Mouse (Mus musculus) kidney, embryonic 14.5 days (tissue): ENCODE results near the gene Ghr. TPM values are rescaled to one million over a fixed set of nuclear protein-coding genes. Genes with fewer than 3 reads are reported as not detected.

Experiments used
- ATAC-seq: fragments of 200-750 bp; cut with Nextera tagmentation; 2 replicates; pipeline ENCODE4 v1.8.0; 2017; ENCODE audit warnings: moderate number of reproducible peaks, mild to moderate bottlenecking, moderate TSS enrichment, moderate library complexity; ENCODE audit not compliant: low FRiP score, low TSS enrichment
- H3K27ac ChIP-seq: fragments of 300-500 bp; sonication (generic); 2 replicates; pipeline ENCODE4 v1.5.1; 2014; ENCODE audit warnings: low read depth, mild to moderate bottlenecking, low read length, moderate library complexity, mixed read lengths
- H3K27me3 ChIP-seq: fragments of 300-500 bp; sonication (generic); 2 replicates; pipeline ENCODE4 v1.6.1; 2014; ENCODE audit warnings: mild to moderate bottlenecking, low read length; ENCODE audit not compliant: control insufficient read depth, insufficient read depth
- H3K36me3 ChIP-seq: fragments of 300-500 bp; sonication (generic); 2 replicates; pipeline ENCODE4 v1.6.1; 2014; ENCODE audit warnings: low read length, mixed read lengths; ENCODE audit not compliant: control insufficient read depth, insufficient read depth
- H3K4me1 ChIP-seq: fragments of 300-500 bp; sonication (generic); 2 replicates; pipeline ENCODE4 v1.6.1; 2014; ENCODE audit warnings: low read length, mixed read lengths; ENCODE audit not compliant: control insufficient read depth, insufficient read depth
- H3K4me2 ChIP-seq: fragments of 300-500 bp; sonication (generic); replicated peaks from 2 replicates; pipeline ENCODE4 v1.6.1; 2014; ENCODE audit warnings: low read depth, mild to moderate bottlenecking, low read length
- H3K4me3 ChIP-seq: fragments of 300-500 bp; sonication (generic); 2 replicates; pipeline ENCODE4 v1.5.1; 2014; ENCODE audit warnings: mild to moderate bottlenecking, low read length
- H3K9ac ChIP-seq: fragments of 300-500 bp; sonication (generic); 2 replicates; pipeline ENCODE4 v1.6.1; 2014; ENCODE audit warnings: low read depth, mild to moderate bottlenecking, low read length, moderate library complexity
- H3K9me3 ChIP-seq: fragments of 300-500 bp; sonication (generic); 2 replicates; pipeline ENCODE4 v1.6.1; 2016; ENCODE audit warnings: low read length; ENCODE audit not compliant: control insufficient read depth
- WGBS: fragments of 180-500 bp; shearing (Covaris S2); extraction: QIAGEN DNeasy Blood & Tissue Kit; methylation state at CpG from one replicate; pipeline ENCODE4 v1.1.7; 2014; 5-methylcytosine and 5-hydroxymethylcytosine counted together
- polyA plus RNA-seq: library from polyadenylated mRNA; unstranded; fragments of >200 nt; fragmentation: Nextera tagmentation; extraction: Ambion mirVana; gene quantifications from 2 replicates; pipeline ENCODE4 v1.2.1, GENCODE M21; 2014

Gene Ghr
- polyA plus RNA-seq, 1 experiment from 2014 or later = 81.9 TPM

DNA sequence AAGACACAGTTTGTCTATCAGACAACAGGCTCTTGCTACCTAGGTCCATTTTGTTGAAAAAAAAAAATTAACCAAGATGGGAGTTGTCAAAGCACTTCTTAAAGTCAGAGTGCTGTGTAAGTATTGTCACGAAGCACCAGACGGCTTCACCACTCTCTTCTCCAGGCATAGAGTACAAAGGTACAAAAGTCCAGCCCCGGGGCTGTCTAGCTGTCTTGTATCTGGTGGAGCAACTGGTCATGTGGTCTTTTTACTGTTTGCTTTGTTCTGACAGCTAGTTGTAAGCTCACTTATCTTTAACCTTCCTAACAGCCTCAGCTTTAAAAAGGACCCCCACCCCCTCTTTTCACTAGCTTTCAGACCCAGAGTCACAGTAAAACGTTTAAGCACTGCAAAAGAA lies 1.1 kb upstream of the Ghr start:
- no peak for ATAC-seq
- Histone ChIP-seq H3K4me1 (0 out of 2 replicates have a peak, but pooled peaks cover 6% of the 10 kb centered on the region), H3K9me3 (no peaks in the 10 kb centered on the region), H3K27ac (no peak overlapping the region), H3K4me2 (no peak overlapping the region), H3K4me3 (no peak overlapping the region), H3K9ac (no peak overlapping the region), H3K36me3 (no peaks in the 10 kb centered on the region), H3K27me3 (no peaks in the 10 kb centered on the region)
- WGBS = 50% methylated on average over 4 of the region's 4 CpGs

DNA sequence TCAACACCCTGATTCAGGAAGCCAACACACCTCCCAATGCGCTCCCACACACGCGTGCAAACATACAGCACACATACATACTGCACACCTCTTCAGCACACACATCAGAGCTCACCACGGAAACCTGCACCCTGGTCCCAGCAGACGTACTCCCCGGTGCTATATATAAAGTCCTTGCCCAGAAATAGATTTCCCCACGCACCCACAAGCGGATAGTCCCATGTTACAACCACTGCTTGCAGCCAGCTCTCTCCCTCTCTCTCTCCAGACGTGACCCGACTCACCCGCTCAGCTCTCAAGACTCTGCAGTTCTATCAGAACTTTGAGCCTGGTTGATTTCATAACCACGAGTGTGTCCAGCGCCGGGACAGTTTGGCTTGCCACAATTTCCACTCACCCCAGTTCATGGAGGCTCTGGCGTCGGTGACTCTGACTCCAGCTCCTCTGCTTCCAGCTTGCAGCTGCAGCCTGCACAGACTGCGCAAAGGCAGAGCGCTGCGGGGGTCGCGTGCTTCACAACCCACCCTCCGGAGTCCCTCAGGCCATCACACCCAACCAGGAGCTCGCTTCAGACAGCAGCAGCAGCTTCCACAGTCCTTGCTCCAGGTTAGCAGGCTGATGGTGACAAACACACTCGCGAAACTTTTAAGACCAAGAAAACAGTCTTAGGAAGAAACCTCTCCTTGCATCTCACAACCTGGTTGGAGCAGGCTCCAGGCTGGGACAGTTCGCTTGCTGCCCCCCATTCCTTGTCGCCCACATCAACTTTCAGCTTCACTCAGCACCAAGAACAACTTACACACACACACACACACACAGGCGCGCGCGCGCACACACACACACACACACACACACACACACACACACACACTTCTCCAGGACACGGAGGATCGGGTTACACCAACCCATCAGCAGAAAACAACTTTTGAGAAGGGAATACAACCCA lies 1.2 kb downstream of the Ghr start:
- peak; percentile 77 for ATAC-seq
- peak overlapping the region; percentile 57 for H3K9ac ChIP-seq
- peak overlapping the region; percentile 56 for H3K4me3 ChIP-seq
- no peaks in the 10 kb centered on the region for H3K27me3 ChIP-seq
- H3K4me1 ChIP-seq = peaks cover 10% of the 10 kb centered on the region; the same call in 1 of the 2 replicates
- H3K36me3 ChIP-seq = no peaks in the 10 kb centered on the region
- H3K9me3 ChIP-seq = no peaks in the 10 kb centered on the region
- peak overlapping the region; percentile 65 for H3K4me2 ChIP-seq
- 3% methylated on average over 34 of the region's 34 CpGs for WGBS
- peak overlapping the region; percentile 84 for H3K27ac ChIP-seq

DNA sequence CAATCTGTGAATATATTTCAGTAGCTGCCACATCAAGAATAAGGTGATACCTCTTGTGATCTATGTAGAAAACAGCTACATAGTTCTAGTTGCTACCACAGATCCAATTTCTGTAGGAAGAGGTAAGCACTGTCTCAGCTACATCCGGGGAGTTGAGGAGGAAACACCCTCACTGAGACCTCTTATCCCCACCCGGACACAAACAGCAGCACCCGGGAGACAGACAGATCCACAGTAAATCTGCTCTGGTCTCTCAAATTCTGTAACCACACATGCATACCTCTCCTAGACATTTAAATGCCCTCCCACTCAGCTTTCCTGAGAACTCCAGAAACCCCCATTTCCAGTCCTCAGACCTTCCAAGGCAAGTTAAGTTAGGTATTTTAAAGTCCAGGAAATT lies 2.0 kb downstream of the Ghr start:
- Histone ChIP-seq H3K9me3 (no peaks in the 10 kb centered on the region), H3K36me3 (no peaks in the 10 kb centered on the region), H3K9ac (peak overlapping the region; percentile 57; the same call in 1 of the 2 replicates), H3K27me3 (no peaks in the 10 kb centered on the region), H3K4me3 (peak overlapping the region; percentile 56), H3K4me2 (peak overlapping the region; percentile 65), H3K4me1 (peaks cover 10% of the 10 kb centered on the region; the same call in 1 of the 2 replicates), H3K27ac (peak overlapping the region; percentile 84; the same call in 1 of the 2 replicates)
- WGBS = 15% methylated on average over 3 of the region's 3 CpGs
- ATAC-seq = no peak; the same call in 1 of the 2 replicates

DNA sequence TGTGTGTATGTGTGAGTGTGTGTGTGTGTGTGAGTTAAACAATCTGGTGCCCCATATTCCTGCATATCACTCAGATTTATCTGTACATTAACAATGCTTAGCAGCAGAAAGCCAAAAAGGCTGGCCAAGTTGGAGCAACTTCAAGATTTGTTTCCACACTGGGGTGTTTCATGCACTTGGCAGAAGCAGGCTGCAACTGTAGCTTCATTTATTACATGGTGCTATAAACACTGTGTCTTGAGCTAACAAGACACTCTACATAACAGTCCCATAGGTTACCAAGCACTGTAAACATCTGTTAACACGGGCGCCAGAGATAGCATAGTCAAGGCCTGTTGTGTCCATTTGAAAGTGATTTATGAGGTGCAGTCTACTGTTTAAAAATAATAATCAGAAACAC lies 3.1 kb downstream of the Ghr start:
- H3K4me1 ChIP-seq = peaks cover 10% of the 10 kb centered on the region; the same call in 1 of the 2 replicates
- H3K27ac ChIP-seq = no peak overlapping the region
- peak overlapping the region; percentile 18; the same call in 1 of the 2 replicates for H3K4me3 ChIP-seq
- no peak overlapping the region for H3K9ac ChIP-seq
- no peak for ATAC-seq
- 35% methylated on average over 2 of the region's 2 CpGs for WGBS
- no peaks in the 10 kb centered on the region for H3K9me3 ChIP-seq
- no peaks in the 10 kb centered on the region for H3K27me3 ChIP-seq
- peak overlapping the region; percentile 33; the same call in 1 of the 2 replicates for H3K4me2 ChIP-seq
- no peaks in the 10 kb centered on the region for H3K36me3 ChIP-seq

DNA sequence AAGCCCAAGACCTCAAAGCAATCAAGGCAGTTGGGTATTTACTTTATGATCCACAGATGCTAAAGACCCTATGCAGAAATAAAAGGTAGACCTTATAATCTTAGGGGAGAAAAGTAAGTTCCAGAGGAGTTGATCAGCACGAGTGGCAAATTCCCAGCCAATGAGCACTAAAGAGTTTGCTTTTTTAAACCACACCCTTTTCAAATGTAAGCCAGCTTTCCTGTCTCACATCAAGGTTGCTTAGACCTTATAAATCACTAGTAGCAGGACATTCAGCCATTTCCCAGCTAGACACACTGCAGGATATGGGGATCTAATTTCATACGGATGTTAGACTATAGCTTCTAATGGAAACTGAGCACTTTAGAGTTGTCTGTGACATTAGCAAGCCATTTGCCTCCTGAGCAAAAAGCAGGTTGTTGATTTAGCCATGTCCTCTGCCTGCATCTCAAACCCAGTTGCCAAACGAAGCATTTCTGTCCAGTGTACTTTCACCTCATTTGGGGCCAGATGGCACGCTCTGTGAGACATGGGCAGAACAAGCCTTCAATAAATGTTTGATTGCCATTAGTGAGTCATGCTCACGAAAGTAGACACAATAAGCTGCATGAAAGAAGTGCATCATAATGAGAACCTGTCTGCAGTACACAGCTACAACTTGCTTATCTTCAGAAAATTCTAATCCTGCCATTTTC lies 4.9 kb downstream of the Ghr start:
- H3K27ac ChIP-seq = no peak overlapping the region
- no peak for ATAC-seq
- H3K4me1 ChIP-seq = peaks cover 10% of the 10 kb centered on the region; the same call in 1 of the 2 replicates
- 50% methylated on average over 5 of the region's 5 CpGs for WGBS
- H3K4me3 ChIP-seq = no peak overlapping the region
- H3K36me3 ChIP-seq = no peaks in the 10 kb centered on the region
- H3K27me3 ChIP-seq = no peaks in the 10 kb centered on the region
- H3K4me2 ChIP-seq = no peak overlapping the region
- H3K9me3 ChIP-seq = no peaks in the 10 kb centered on the region
- no peak overlapping the region for H3K9ac ChIP-seq

DNA sequence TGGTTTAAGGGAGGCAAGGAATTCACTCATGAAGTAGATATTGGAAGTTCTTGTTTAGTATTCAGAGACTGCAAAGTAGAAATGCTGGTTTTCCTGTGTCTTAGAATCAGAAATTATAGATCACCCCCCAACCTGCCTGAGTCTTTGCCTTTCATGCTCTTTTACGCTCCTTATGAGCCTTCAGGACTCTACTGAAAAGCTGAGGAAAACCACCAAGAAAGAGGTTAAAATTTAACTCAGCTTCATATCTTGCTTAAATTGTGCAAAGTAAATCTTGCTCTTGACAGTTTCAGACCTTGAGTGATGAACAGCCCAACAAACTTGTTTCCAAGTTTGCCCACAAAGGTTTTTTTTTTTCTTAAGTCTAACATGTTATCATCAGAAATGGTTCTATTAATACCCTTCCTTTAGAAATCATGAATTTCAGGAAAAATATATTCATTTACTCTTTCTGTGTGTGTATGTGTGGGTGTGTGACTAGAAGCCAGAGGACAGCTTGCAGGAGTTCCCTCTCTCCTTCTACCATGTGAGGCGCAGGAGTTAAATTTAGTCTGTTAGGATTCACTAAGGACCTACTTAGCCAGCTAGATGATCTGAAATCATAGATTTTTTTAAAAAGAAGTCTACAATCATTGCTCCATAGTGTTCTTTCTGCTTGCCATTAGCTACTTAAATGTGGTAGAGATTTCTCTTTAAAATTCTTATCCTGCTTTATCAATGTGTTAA lies 14.0 kb downstream of the Ghr start:
- 84% methylated on average over 2 of the region's 2 CpGs for WGBS
- no peak overlapping the region for H3K27ac ChIP-seq
- no peak for ATAC-seq

DNA sequence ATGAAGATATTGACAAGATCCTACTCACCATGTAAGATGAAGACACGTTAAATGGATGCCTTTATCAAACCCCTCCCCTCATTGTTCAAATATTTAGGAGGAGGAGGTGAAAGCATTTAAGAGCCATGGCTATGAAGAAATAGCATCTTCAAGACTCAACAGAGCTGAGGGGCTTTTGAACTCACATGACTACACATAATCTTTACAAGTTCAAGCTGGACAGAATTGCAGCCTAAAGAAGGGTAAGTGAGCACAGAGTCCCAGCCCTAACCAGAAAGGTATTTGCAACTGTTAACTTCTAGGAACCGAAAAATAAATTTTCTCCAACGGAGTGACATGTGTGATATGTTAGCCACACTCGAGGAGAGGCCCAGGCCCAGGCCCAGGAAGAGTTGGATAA lies 18.7 kb downstream of the Ghr start:
- H3K9me3 ChIP-seq = no peaks in the 10 kb centered on the region
- H3K27me3 ChIP-seq = no peaks in the 10 kb centered on the region
- H3K27ac ChIP-seq = no peak overlapping the region; the same call in 1 of the 2 replicates
- H3K4me2 ChIP-seq = no peak overlapping the region
- 0 out of 2 replicates have a peak, but pooled peaks cover 6% of the 10 kb centered on the region for H3K4me1 ChIP-seq
- WGBS = 47% methylated on average over 4 of the region's 4 CpGs
- no peak overlapping the region for H3K9ac ChIP-seq
- peak; percentile 59 for ATAC-seq
- H3K4me3 ChIP-seq = no peak overlapping the region
- H3K36me3 ChIP-seq = no peaks in the 10 kb centered on the region; the same call in 1 of the 2 replicates

More for the DNA sequence above, 14.0 kb downstream of the Ghr start:
- no peaks in the 10 kb centered on the region; the same call in 1 of the 2 replicates for H3K36me3 ChIP-seq
- no peak overlapping the region for H3K4me2 ChIP-seq
- no peaks in the 10 kb centered on the region for H3K27me3 ChIP-seq
- no peaks in the 10 kb centered on the region for H3K4me1 ChIP-seq
- H3K4me3 ChIP-seq = no peak overlapping the region
- no peak overlapping the region for H3K9ac ChIP-seq
- no peaks in the 10 kb centered on the region for H3K9me3 ChIP-seq

DNA sequence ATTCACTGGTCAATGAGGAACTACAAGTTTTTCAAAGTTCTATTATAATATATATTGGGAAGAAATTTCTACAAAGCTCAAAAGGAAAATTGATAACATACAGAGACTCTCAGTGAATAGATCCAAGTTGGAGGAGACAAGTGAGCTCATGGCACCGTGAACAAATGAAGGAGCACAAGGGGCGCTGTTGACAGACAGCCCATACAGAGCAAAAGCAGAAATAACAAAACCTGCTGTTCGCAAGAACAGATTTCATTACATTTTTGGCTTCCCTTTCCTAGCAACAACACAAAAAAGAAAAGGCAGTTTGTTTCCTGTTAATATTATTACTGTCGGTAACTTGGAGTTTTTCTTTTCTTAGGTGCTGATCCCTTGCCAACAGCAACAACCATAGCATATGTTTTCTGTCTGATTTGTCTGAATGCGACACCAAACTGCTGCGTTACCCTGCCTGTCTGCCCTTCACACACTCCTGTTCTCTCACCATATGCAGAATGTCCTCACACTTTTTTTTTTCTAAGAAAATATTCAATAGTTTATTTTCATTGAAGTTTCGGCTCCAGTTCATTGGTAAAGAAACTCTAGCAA lies 19.3 kb downstream of the Ghr start:
- no peaks in the 10 kb centered on the region; the same call in 1 of the 2 replicates for H3K36me3 ChIP-seq
- ATAC-seq = peak; percentile 79; the same call in 1 of the 2 replicates
- no peaks in the 10 kb centered on the region for H3K27me3 ChIP-seq
- no peak overlapping the region for H3K4me2 ChIP-seq
- H3K27ac ChIP-seq = peak overlapping the region; percentile 37; the same call in 1 of the 2 replicates
- 0 out of 2 replicates have a peak, but pooled peaks cover 6% of the 10 kb centered on the region for H3K4me1 ChIP-seq
- no peak overlapping the region for H3K9ac ChIP-seq
- H3K9me3 ChIP-seq = no peaks in the 10 kb centered on the region
- no peak overlapping the region for H3K4me3 ChIP-seq
- WGBS = 29% methylated on average over 7 of the region's 7 CpGs
